Mouse (Mus musculus) inflammation-experienced regulatory T-cells (primary cell): ENCODE results near the gene Mrgpra6. TPM values are rescaled to one million over a fixed set of nuclear protein-coding genes. Genes with fewer than 3 reads are reported as not detected.

Experiments used
- polyA plus RNA-seq, 2 experiments: library from polyadenylated mRNA; unstranded; fragments of 100-300 nt; shearing (Covaris generic); gene quantifications; one replicate each; pipeline ENCODE4 v1.2.1; 2017

Gene Mrgpra6
- not detected for polyA plus RNA-seq

DNA sequence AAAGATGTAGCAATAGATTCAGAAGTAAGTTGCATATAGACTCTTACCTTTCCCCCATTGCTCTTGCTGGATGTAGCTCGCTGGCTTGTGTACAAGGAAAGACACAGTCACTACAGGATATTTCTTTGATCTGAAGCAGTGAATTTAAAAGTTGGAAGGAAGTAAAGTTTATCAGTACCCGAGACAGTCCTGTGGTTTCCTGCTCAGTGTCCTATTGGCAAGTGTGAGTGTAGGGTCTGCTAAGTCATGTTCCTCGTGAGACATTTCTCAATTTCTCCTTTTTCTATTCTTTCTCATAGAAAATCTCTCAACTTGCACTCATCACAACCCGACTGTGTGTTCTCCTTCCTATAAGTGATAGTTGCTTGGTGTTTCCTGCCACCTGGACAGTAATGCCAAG is at the start of gene Mrgpra6:
Gene Mrgpra6, minus strand, starts transcription at position 91 of the 400 bp plus-strand sequence.

DNA sequence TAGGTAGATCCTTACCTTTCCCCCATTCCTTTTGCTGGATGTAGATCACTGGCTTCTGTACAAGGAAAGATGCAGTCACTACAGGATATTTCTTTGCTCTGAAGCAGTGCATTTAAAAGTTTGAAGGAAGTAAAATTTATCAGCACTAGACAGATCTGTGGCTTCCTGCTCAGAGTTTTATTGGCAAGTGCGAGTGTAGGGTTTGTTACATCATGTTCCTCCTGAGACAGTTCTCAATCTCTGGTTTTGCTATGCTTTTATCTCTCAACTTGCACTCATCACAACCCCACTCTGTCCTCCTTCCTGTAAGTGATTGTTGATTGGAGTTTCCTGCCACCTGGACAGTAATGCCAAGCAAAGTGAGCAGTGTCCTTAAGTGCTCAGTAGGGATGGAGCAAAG is 48.0 kb upstream of the Mrgpra6 start, which contains the start of gene Mrgpra9:
Gene Mrgpra9, minus strand, starts transcription at position 79 of the 400 bp plus-strand sequence.

Other genes starting within 250 kb of the Mrgpra6 start
- 1 to 10 TPM; 5.2 to 6.3 TPM for gene Uevld, start 246.4 kb downstream of the Mrgpra6 start, polyA plus RNA-seq
- 1 to 10 TPM in 1 of 2 experiments, not detected in 1; 1.4 TPM for gene Gm9999, start 221.3 kb downstream of the Mrgpra6 start, polyA plus RNA-seq
- 10 to 100 TPM; 44.4 to 59.7 TPM for gene Spty2d1, start 196.5 kb downstream of the Mrgpra6 start, polyA plus RNA-seq
- 1 to 10 TPM in 1 of 2 experiments, under 1 TPM in 1; 0.97 to 4.9 TPM for gene Tmem86a, start 154.3 kb downstream of the Mrgpra6 start, polyA plus RNA-seq
- gene Ptpn5, start 71.2 kb downstream of the Mrgpra6 start, polyA plus RNA-seq, result 10 to 100 TPM in 1 of 2 experiments, 1 to 10 TPM in 1; 5.2 to 23.9 TPM
- not detected for gene Mrgpra9, start 47.9 kb upstream of the Mrgpra6 start, polyA plus RNA-seq
- not detected for gene Mrgpra1, start 149.3 kb upstream of the Mrgpra6 start, polyA plus RNA-seq
- gene Mrgpra2a, start 247.2 kb upstream of the Mrgpra6 start, polyA plus RNA-seq, result not detected